Mouse (Mus musculus) ES-Bruce4 (cell line): ENCODE measurements around the gene Rgr. TPM values are rescaled to one million over a fixed set of nuclear protein-coding genes. Genes with fewer than 3 reads are reported as not detected.

Experiments used
- H3K27ac ChIP-seq: 2 replicates; pipeline ENCODE4 v1.5.1; 2012; ENCODE audit warnings: low read length, inconsistent platforms; ENCODE audit not compliant: insufficient read depth
- H3K27me3 ChIP-seq: 2 replicates; pipeline ENCODE4 v1.6.1; 2012; ENCODE audit warnings: mild to moderate bottlenecking, low read length, inconsistent platforms; ENCODE audit not compliant: control insufficient read depth, poor library complexity, insufficient read depth, severe bottlenecking
- H3K36me3 ChIP-seq: 2 replicates; pipeline ENCODE4 v1.6.1; 2012; ENCODE audit warnings: inconsistent platforms, mild to moderate bottlenecking, low read length, moderate library complexity; ENCODE audit not compliant: control insufficient read depth, poor library complexity, insufficient read depth, severe bottlenecking
- H3K4me1 ChIP-seq: one replicate; pipeline ENCODE4 v1.8.1; 2011; ENCODE audit warnings: low read length; ENCODE audit not compliant: control insufficient read depth, insufficient read depth
- H3K4me3 ChIP-seq: 2 replicates; pipeline ENCODE4 v1.5.1; 2011; ENCODE audit warnings: low read depth, mild to moderate bottlenecking, low read length
- H3K9ac ChIP-seq: 2 replicates; pipeline ENCODE4 v1.6.1; 2012; ENCODE audit warnings: low read depth, mild to moderate bottlenecking, inconsistent platforms; ENCODE audit not compliant: poor library complexity, severe bottlenecking
- H3K9me3 ChIP-seq: replicated peaks from 2 replicates; pipeline ENCODE4 v1.6.1; 2012; ENCODE audit warnings: mild to moderate bottlenecking, low read length, inconsistent platforms; ENCODE audit not compliant: control insufficient read depth, poor library complexity, insufficient read depth, severe bottlenecking
- CTCF ChIP-seq: IDR thresholded peaks from one replicate; pipeline ENCODE4 v1.8.1; 2011; ENCODE audit warnings: low read depth, low read length
- EP300 ChIP-seq: IDR thresholded peaks from 2 replicates; pipeline ENCODE4 v1.6.1; 2011; ENCODE audit warnings: low read depth, low read length; ENCODE audit not compliant: insufficient read depth
- POLR2A ChIP-seq: IDR thresholded peaks from one replicate; pipeline ENCODE4 v1.8.1; 2011; ENCODE audit warnings: low read length; ENCODE audit not compliant: insufficient read depth
- polyA plus RNA-seq: library from polyadenylated mRNA; stranded (reverse); fragments of >200 nt; gene quantifications from 2 replicates; pipeline ENCODE4 v1.2.4, GENCODE M21; 2011; ENCODE audit warnings: low read depth; ENCODE audit not compliant: missing spikeins, insufficient read depth, insufficient read length

The Rgr gene
- polyA plus RNA-seq, 1 experiment: not detected

DNA sequence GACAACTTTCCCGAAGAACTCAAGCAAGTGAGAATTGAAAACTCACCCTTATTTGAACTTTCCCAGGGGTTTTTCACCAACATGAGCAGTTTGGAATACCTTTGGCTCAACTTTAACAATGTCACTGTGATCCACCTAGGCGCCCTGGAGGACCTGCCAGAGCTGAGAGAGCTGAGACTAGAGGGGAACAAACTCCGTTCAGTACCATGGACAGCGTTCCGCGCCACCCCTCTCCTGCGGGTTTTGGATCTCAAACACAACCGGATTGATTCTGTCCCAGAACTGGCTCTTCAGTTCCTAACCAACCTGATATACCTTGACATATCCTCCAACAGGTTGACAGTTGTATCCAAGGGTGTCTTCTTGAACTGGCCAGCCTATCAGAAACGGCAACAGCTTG is 19.8 kb upstream of the Rgr start:
- no peak overlapping the region for H3K27ac ChIP-seq
- H3K27me3 ChIP-seq: no peaks in the 10 kb centered on the region; the same call in 1 of the 2 replicates
- H3K4me1 ChIP-seq: no peaks in the 10 kb centered on the region
- TF ChIP-seq CTCF: no peak
- TF ChIP-seq POLR2A: no peak
- TF ChIP-seq EP300: no peak
- H3K4me3 ChIP-seq: no peak overlapping the region
- H3K36me3 ChIP-seq: no peaks in the 10 kb centered on the region
- H3K9me3 ChIP-seq: no peaks in the 10 kb centered on the region
- H3K9ac ChIP-seq: no peak overlapping the region

DNA sequence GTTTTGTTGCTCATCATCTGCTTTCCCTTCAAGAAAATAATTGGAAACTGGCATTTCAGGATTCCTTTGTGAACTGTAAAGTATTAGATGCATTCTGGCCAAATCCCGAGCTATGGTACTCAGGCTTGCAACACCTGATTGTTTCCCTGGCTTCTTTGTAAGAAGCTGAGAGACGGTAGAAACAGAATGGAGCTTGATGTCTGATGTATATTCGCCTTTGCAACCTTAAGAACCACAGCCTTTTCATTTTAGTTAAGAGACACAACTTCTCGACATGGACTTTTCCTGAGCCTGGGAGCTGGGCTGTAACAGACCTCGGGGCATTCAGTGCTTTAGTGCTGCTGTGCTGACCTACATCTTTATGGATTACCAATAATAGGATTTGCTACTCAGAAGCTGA is 18.9 kb upstream of the Rgr start, which contains the start of gene Lrit2:
Gene Lrit2, plus strand, starts transcription at position 301 of the 400 bp plus-strand sequence.
- H3K9ac ChIP-seq: no peak within 1 kb of the TSS
- no peak within 1 kb of the TSS for H3K4me3 ChIP-seq
- H3K36me3 ChIP-seq: no peaks in the 10 kb centered on the region
- no peak within 1 kb of the TSS for H3K27ac ChIP-seq
- H3K9me3 ChIP-seq: no peaks in the 10 kb centered on the region
- no peak for TF ChIP-seq EP300
- TF ChIP-seq CTCF: no peak
- TF ChIP-seq POLR2A: no peak
- no peaks in the 10 kb centered on the region; the same call in 1 of the 2 replicates for H3K27me3 ChIP-seq
- H3K4me1 ChIP-seq: no peaks in the 10 kb centered on the region

DNA sequence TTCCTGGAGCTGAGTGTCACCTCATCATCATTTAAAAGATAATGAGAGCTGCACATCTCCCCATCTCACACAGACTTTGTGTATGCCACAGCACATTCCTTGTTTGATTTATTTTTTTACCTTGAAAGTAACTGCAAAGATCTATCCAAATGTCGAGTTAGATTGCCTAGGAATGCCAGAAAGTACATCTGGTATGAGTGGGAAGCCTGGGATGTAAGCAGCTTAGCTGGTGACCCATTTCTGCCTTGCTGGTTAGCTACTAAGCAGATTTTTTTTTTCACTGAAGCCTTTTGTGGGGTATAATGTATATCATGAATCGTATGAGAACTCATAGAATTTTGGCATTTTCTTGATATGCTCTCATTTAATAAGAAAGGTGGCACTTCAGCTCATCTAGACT is 17.9 kb upstream of the Rgr start:
- Histone ChIP-seq H3K9ac (no peak overlapping the region), H3K9me3 (no peaks in the 10 kb centered on the region), H3K27me3 (no peaks in the 10 kb centered on the region; the same call in 1 of the 2 replicates), H3K36me3 (no peaks in the 10 kb centered on the region), H3K4me3 (no peak overlapping the region), H3K27ac (no peak overlapping the region), H3K4me1 (no peaks in the 10 kb centered on the region)
- TF ChIP-seq POLR2A (no peak), EP300 (no peak), CTCF (no peak)

DNA sequence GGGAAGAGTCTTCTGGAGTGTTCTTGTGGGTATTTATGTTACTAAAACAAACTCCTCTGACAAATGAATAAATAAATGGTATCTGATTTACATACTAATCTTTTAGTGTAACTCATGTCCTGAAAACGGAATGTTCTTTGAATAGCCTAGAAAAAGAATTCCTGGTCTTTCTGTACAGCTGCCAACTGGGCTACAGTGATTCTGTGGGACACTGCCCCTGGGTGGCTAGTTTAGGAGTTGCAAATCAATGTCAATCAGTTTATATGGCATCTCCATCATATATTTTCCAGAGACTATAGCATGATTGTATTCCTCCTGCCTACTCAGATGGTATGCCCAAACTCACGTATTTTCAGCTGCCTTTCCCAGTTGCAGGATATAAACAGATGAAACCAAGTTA is 16.1 kb upstream of the Rgr start:
- Histone ChIP-seq H3K27ac (no peak overlapping the region), H3K4me3 (no peak overlapping the region), H3K36me3 (no peaks in the 10 kb centered on the region), H3K4me1 (no peaks in the 10 kb centered on the region), H3K9ac (no peak overlapping the region), H3K9me3 (no peaks in the 10 kb centered on the region), H3K27me3 (no peaks in the 10 kb centered on the region; the same call in 1 of the 2 replicates)
- TF ChIP-seq POLR2A (no peak), CTCF (no peak), EP300 (no peak)

DNA sequence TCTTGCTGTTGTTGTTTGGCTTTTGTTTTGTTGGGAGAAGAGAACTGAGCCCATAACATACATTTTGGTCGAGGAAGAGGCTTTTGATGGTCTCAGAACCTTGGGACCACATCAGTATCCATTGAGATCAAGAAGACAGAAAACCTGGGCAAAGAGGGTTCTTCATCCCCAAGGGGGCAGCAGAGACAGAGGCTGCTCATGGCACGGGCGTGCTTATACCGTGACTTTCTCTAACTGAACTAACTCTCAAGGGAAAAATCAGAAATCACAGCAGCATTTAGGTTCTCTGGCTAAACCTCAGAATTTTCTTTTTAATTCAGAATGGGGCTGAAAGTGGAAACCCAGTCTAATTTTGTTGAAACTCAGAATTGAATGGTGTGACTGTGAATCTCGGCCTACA is 14.3 kb downstream of the Rgr start:
- TF ChIP-seq CTCF (peak; percentile 26), POLR2A (no peak)
- H3K4me1 ChIP-seq: no peaks in the 10 kb centered on the region
- no peak overlapping the region for H3K9ac ChIP-seq
- no peaks in the 10 kb centered on the region for H3K36me3 ChIP-seq
- H3K4me3 ChIP-seq: no peak overlapping the region
- H3K9me3 ChIP-seq: no peaks in the 10 kb centered on the region
- H3K27me3 ChIP-seq: no peaks in the 10 kb centered on the region
- H3K27ac ChIP-seq: no peak overlapping the region

DNA sequence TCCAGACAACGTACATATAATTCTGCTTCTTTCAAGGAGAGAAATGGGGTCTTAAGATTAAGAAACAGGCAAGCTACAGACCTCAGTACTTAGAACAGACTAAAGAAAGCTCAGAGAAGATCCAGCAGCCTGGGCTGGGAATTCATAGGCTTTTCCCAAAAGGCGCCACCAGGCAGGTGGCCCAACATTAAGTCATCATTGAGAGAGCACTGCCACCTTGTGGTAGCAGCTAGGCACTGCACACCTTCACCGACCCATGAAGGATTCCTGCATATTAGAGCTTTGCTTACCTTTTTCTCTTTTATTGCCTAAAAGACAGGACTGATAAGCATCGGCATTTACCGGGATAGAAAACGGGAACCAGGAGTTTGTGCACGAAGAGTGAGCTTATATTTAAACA is 15.5 kb downstream of the Rgr start:
- no peak overlapping the region for H3K9ac ChIP-seq
- H3K36me3 ChIP-seq: no peaks in the 10 kb centered on the region
- no peaks in the 10 kb centered on the region for H3K4me1 ChIP-seq
- no peak overlapping the region for H3K27ac ChIP-seq
- H3K9me3 ChIP-seq: no peaks in the 10 kb centered on the region
- TF ChIP-seq CTCF (peak; percentile 90), POLR2A (no peak), EP300 (no peak)
- no peak overlapping the region for H3K4me3 ChIP-seq
- H3K27me3 ChIP-seq: no peaks in the 10 kb centered on the region
